Mouse (Mus musculus): ENCODE results near the gene Il20rb. TPM values are rescaled to one million over a fixed set of nuclear protein-coding genes. Genes with fewer than 3 reads are reported as not detected.

Gene Il20rb
- total RNA-seq (2023), result 1 to 10 TPM; 2.4 TPM

GRCm38 (mm10) chr9:100486431-100486830, at the start of gene Il20rb:
Gene Il20rb, minus strand, starts transcription at chr9:100486788.

Other genes with a start within 250 kb of the Il20rb start
- gene Nck1, start 59.3 kb upstream of the Il20rb start, total RNA-seq (2023), result 10 to 100 TPM; 51.6 to 54.9 TPM
- not detected for gene Slc35g2, start 84.3 kb upstream of the Il20rb start, total RNA-seq (2023)
- gene Stag1, start 111.0 kb upstream of the Il20rb start, total RNA-seq (2023), result 10 to 100 TPM; 48.9 to 50.1 TPM

Measured in neutrophil, adult 59 days (primary cell).